In the genomic region with DNA sequence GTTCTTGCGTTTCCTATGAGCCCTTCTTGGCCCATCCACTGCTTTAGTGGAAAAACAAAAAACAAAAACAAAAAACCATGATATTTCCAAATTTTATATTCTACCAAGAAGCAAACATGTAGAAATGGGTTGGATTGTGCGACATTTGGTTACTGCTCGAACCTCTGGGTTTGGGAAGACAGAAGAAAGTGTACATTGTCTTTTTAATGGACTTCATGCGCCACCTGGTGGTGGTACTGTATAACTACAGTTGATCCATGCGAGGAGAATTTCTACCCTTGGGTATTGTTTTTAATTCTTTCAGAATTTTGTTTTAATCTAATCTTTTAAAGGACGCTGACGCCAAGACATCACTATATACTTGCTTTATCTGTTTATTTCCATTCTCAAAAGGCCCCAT, we compare ENCODE assay signal across 10 mouse cellular contexts.
DNase-seq lines count a peak whose midpoint lies in the region; TF ChIP-seq lines count a peak whose summit lies in the region.
"Had no signal": no experiment of that assay in that cellular context is flagged by ENCODE, and none has a peak within 500 bp of the region (broad histone marks: within the 10 kb centered on the region; RNA-seq: fewer than 3 reads in every experiment).

No protein-coding gene starts in this region.

- TF ChIP-seq CTCF in lung, adult 2 months (IDR thresholded peaks at IDR 0.05; ENCODE audit: insufficient read depth, low read length), result peak; percentile 32; the same call in 1 of the 2 replicates

- WGBS in lung, adult 2 months, result 16% methylated on average over 7 of the region's 7 CpGs

- H3K4me3 ChIP-seq in lung, adult 2 months (replicated peaks; ENCODE audit: extremely low read depth, low read depth, low read length), result no peak overlapping the region
- H3K4me3 ChIP-seq: heart, embryonic 15.5 days; neural tube, embryonic 12.5 days had no signal

- DNase-seq in gastrocnemius, adult 18-20 months (ENCODE audit: low spot score), result peak; percentile 62
- DNase-seq in gastrocnemius, adult 8-10 months (ENCODE audit: low spot score in 2 of 2), result no peak
- DNase-seq in right cerebral cortex, adult 18-20 months, result peak; percentile 60
- DNase-seq in right cerebral cortex, postnatal 36 days (ENCODE audit: low spot score in 2 of 2), result no peak
- DNase-seq in cerebellum, adult 8-10 months, result peak; percentile 45
- peak; percentile 55 to 64 for DNase-seq in frontal cortex, postnatal 36 days (ENCODE audit: low spot score in 2 of 2)
- peak; percentile 43 for DNase-seq in lung, adult 2 months
- DNase-seq in right cerebral cortex, postnatal 25 days, result peak; percentile 51

- TF ChIP-seq POLR2A in lung, adult 2 months (IDR thresholded peaks at IDR 0.05; ENCODE audit: borderline replicate concordance, extremely low read depth, low read depth, low read length), result no peak

- no peaks in the 10 kb centered on the region for H3K4me1 ChIP-seq in lung, adult 2 months (ENCODE audit: control insufficient read depth, insufficient read depth, low read length)
- H3K4me1 ChIP-seq: neural tube, embryonic 12.5 days had no signal

Comparison
In these comparisons a context has a peak if more than half of its experiments do, and no peak if none do; other contexts are left out.
1. DNase-seq: peak in gastrocnemius, adult 18-20 months (single experiment), right cerebral cortex, adult 18-20 months (single experiment), cerebellum, adult 8-10 months (single experiment), frontal cortex, postnatal 36 days (2 of 2), lung, adult 2 months (single experiment) and right cerebral cortex, postnatal 25 days (single experiment); none in gastrocnemius, adult 8-10 months (0 of 2) and right cerebral cortex, postnatal 36 days (0 of 2).